Mouse (Mus musculus) gastrocnemius, postnatal 4 days (tissue): ENCODE measurements around the gene Atg9b. TPM values are rescaled to one million over a fixed set of nuclear protein-coding genes. Genes with fewer than 3 reads are reported as not detected.

Source experiments
- DNase-seq, 2 experiments: peaks; one replicate each; pipeline ENCODE4 v3.0.0; 2021 to 2022; ENCODE audit warnings: low spot score in 2 of 2, mixed read lengths in 2 of 2
- total RNA-seq, 2 experiments: library from RNA; stranded (reverse); gene quantifications; 2 replicates each; pipeline ENCODE4 v1.2.3; 2021

The Atg9b gene
- total RNA-seq, 2 experiments from 2014 or later = 0.67 to 0.86 TPM

DNA sequence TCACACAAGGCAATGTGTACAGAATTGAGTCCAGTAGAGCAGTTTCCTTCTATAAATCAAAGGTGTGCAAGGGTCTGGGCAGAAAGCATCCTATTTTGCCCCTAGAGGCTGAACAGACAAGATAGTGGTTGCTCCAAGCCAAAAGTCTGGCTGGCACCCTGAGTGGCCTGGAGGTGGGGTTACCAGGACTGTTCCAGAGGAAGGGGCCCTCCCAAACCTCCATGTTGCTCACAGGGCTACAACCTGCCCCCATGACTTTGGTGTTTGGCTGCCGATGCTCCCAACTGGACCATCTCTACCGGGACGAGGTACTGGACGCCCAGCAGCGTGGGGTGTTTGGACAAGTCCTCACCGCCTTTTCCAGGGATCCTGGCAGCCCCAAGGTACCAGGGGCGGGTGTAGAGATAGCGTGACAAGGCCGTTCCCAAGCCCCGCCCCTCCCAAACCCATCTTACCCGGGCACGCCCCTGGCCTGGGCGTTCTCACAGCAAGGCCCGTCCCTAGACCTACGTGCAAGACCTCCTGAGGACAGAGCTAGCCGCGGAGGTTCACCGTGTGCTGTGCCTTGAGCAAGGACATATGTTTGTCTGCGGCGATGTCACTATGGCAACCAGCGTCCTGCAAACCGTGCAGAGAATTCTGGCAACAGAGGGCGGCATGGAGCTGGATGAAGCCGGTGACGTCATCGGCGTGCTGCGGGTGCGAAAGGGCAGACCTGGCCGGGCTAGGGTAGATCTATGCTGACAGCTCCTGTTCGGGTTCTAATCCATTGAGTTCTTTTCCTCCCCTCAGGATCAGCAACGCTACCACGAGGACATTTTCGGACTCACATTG is 8.7 kb downstream of the Atg9b start:
- DNase-seq = peak; percentile 64 to 83

DNA sequence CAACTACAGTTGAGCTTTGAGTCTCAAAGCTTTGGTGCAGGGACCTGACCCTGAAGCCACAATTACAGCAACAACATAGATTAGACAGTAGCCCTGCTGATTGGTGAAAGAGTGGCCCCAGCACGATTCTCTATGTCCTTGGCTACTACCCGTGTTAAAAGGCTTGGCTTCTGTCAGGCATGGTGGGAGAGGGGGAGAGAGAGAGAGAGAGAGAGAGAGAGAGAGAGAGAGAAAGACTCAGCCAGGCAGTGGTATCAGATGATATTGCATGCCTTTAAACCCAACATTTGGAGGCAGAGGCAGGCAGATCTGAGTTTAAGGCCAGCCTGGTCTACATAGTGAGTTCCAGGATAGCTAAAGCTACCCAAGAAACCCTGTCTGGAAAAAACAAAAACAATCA is 10.0 kb downstream of the Atg9b start:
- no peak for DNase-seq

DNA sequence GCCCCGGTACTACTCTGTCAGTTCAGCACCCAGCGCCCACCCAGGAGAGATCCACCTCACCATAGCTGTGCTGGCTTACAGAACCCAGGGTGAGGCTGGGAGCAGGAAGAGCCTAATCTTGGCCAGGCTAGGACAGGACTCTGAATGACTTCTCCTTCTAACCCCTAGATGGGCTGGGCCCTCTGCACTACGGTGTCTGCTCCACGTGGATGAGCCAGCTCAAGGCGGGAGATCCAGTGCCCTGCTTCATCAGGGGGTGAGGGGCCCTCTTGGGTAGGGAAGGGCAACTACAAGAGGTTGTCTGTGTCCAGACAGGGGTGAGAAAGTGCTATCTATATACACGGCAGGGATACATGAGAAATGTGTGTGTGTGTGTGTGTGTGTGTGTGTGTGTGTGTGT is 10.5 kb downstream of the Atg9b start:
- DNase-seq = no peak

DNA sequence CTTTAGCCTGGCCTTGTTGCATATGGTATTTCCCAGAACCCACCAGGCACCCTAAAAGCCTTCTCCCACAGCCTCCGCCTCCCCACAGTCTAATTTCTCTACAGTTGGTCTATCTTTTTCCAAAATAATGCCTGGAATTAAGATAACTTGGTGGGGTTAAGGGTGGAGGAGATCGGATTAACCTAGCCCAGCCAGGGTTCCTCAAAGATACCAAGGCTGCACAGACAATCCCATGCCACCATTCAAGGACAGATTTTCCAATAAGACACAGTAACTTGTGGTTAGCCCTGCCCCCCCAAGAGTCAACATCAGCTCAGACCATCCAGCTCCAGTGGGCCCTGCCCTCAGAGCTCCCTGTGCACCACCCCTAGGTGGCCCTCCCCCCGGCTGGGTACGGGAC is 11.4 kb downstream of the Atg9b start:
- no peak for DNase-seq

DNA sequence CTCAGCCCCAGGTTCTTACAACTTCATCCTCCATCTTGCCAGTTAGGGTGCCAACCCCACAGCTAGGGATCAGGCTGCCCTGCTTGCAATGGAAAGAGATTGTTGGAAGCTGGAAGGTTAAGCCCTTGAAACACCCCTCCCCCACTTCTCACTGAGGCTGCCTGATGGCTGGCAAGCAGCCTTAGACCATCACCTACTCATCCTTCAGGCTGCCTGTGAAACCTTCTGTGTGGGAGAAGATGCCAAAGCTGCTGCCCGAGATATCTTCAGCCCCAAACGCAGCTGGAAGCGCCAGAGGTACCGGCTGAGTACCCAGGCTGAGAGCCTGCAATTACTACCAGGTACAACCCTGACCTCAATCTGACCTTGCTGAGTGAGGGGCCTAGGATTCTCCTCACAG is 12.4 kb downstream of the Atg9b start:
- DNase-seq = no peak

DNA sequence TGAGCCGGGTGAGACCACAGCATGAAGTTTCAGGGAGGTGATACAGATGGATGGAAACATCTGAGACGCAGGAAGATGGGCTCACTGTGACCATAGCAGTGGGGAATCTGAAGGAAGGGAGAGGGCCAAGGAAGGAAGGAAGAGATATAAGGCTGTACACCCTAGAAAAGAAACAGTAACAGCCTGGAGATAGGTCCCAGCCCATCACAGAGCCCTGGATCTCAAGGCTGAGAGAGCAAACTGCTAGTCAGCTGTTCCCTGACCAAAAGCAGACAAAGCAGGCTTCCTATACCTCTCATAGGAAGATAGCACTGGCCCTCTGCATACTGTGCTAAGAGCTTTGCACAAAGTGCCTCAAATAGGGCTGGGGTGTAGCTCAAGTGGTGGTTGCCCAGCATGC is 13.2 kb downstream of the Atg9b start:
- DNase-seq = no peak

DNA sequence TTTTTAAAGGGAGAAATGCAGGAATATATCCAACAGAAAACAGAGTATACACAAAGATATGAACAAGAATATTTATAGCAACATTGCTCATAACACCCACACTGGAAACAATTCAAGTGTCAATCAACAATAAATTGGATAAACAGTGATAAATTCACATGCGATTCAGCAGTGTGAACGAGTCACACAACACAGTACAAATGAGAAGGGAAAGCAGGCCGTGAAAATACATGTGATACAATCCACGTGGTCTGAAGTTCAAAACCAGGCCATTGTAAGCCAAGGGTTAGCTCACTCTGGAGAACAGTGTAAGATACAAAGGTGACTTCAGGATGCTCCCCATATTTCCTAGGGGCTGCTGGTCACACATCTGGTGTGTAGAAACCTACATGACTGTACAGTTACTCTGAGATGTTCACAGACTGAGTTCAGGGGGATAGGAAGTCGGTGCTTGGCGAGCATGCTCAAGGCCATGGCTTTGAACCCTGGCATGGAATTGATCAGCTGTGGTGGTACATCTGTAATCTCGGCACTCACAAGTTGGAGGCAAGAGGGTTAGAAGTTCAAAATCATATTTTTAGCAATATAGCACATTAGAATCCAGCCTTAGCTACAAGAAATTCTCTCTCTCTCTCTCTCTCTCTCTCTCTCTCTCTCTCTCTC is 17.1 kb downstream of the Atg9b start:
- no peak for DNase-seq

DNA sequence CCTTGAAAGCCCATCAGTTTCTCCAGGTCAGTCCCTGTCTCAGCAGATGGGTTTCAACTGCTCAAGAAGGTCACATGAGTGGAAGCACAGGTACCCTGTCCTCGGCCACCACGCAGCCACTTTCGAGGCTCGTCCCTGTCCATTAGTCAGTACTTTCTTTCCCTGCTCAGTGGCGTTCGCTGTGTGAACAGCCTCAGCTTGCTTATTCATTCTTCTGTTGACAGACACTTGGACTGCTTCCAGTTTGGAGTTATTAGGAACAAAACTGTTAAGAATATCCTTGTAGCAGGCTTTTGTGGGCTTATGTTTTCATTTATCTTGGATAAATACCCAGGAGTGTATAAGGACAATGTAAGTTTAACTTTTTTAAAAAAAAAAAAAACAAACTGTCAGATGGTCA is 17.7 kb downstream of the Atg9b start:
- no peak for DNase-seq

DNA sequence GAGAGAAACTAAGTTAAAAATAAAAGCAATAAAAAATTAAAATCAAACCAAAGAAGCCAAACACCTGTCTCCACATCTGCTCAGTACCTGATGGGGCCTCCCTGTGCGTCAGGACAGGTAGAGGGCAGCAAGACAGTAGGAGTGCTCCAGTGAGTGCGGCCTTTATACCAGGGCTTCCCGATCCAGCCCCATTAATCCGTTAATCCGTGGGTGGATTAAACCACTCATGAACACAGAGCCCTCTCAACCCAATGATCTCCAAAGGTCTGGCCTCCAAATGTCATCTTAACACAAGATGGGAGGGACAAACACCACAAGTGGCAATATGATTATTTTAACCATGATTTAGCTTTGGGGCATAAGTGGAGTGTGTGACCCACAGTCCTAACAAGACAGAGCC is 18.1 kb downstream of the Atg9b start:
- DNase-seq = no peak

DNA sequence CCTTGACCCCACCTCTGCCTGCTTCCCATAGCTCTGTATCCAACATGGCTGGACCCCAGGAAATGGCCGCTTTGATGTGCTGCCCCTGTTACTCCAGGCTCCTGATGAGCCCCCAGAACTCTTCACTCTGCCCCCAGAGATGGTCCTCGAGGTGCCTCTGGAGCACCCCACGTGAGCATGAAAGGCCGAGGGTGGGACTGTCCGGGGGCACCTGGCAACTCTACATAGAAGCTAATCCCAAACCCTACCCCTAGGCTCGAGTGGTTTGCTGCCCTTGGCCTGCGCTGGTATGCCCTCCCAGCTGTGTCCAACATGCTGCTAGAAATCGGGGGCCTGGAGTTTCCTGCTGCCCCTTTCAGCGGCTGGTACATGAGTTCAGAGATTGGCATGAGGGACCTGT is 22.2 kb downstream of the Atg9b start:
- DNase-seq = no peak

DNA sequence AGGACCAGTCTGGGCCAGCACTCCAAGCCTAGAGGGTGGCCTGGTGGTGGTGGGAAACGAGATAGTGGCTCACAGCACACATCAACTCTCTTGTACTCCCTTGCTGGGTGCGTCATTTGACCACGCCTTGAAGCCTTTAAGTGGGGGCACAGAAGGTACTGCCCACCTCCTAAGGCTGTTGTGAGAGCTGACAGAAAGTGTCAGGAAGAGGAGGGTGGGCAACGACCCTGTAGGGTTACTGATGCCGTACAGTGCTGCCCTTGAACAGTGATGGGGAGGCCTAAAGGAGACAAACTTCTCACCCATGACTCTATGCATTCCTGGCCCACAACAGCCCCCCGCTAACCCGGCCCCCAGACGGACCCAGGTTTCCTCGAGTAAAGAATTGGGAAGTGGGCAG is 25.5 kb downstream of the Atg9b start:
- no peak for DNase-seq

DNA sequence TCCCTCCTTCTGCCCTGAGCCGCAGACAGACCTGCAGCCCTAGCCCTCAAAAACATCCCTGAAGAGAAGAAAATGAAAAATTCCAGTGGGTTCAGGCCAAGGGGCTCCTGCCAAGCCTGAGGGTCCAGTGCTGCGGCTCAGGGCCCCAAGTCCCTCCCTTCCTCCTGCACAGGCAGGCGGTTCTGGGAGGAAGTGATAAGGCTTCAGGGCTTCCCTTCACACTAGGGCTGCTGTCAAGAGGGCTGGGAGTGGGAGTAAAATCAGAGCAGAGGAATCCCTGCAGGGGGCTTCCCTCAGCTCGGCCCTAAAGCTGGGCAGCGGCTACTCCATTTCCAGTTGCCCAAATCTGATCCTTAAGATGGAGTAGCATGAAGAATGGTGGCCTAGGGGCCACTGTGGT is 26.4 kb downstream of the Atg9b start:
- DNase-seq = no peak

DNA sequence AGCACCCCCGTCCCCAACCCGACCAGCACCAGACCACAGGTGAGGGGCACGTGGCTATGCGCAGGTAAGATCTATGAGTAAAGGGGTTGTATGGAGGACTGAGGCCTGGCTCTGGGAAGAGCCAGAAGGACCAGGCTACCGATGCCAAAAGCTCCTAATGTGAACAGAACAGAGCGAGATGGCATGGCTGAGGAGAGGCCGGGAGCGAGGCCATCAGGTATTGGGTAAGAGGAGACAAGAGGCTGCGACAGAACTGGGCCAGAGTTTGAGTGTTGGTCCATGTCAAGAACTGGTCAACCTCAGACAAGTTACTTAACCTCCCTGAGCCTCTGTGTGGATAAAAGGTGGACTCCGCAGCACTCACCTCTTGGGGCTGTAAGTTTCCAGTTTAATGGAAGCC is 27.0 kb downstream of the Atg9b start:
- no peak for DNase-seq

DNA sequence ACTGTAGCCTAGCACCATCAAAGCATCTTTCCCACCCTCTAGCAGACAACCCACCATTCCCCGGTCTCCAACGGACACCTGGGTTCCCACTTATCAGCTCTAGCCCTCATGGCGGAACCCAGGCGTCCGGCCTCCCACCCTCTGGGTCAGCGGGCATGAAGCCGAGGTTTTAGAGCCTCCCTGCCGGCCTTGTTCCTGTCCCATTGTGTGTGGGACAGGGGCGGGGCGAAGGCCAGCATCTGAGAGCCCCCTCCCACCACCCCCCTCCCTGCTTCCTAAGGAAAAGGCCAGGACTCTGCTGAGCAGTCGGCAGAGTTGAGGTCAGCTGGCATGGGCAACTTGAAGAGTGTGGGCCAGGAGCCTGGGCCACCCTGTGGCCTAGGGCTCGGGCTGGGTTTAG is 27.4 kb downstream of the Atg9b start, which contains the start of gene Nos3:
Gene Nos3, plus strand, starts transcription at position 303 of the 400 bp plus-strand sequence.
- no peak for DNase-seq

DNA sequence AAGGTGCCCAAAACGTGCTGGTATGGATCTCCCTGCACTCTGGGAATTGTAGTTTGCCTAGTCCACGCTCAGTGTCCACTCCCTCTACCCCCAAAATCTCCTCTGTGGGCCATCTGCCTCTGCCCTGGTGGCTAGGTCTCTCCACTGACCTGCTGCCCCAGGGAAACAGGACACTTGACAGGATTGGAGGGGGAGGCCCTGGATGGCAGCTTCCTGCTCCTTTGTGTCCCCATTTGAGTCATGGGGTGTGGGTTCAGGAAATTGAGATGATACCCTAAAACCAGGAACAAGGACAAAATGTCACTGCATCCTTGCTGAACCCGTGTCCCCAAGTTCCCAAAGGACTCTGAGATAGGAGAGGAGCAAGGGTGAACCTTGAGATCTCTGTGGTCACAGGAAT is 27.9 kb downstream of the Atg9b start:
- no peak for DNase-seq

DNA sequence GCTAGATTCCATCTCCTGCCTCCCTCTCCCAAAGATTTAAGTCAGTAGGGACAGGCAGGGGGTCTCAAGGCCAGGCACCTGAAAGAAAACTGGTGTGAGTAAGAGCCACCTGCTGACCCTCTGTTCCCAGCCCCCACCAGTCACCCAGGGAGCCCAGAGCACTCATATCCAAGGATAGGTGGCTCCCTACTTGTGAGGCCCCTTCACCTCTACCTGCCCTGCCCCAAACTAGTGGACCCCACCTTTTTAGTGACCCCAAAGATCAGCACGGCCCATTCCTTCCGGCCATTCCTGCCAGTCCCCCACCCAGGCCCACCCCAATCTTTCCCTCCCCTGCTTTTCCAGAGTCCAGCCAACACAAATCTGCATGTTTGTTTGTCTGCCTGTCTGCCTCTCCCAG is 28.5 kb downstream of the Atg9b start:
- DNase-seq = no peak

DNA sequence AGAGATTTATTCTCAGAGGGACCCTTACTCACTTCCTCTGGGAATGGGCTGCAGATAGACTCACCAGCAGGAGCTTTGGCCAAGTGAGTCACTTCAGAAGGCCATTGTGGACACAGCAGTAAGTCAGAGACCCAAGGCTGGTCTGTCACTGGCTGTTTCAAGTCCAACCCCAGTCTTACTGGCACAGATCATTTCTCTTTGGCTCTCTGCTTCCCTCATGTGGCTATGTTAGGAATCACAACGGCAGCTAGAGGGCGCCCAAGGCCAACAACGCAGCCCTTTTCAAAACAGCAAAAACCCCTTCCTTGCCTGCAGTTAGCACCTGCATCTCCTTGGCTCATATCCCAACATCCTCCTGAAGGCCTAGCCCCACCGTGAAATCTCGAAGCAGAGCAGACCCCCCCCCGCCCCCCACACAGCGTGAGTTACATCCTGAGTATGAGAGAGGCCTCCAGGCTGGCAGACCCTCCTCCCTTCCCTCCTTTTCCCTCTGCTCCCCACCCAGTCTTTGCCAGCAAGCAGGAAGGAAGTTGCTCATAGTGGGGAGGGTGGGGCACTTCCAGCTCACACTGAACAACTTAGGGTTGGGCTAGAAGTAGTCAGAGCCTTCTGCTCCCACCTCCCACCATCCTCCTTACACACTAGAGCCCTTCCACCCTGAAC is 31.0 kb downstream of the Atg9b start:
- peak; percentile 69 to 72 for DNase-seq

DNA sequence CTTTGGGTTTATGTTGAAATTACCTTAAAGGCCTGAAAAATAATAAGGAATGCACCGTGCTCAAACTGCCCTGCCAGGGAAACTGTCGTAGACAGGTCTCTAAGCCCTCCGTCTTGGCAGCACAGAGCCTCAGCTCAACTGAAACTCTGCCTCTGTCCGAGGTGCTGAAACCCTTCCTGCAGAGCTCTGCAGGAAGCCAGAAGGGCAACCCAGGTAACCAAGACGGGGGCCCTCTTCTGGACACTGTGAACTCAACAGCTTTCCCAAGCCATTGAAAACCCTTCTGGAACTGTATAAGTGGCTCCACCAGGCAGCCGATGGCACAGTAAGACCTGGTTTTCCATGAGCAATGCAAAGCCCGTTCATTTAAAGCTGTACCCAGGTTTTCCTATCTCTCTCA is 34.5 kb downstream of the Atg9b start:
- DNase-seq = peak in 1 of 2 experiments; percentile 83

DNA sequence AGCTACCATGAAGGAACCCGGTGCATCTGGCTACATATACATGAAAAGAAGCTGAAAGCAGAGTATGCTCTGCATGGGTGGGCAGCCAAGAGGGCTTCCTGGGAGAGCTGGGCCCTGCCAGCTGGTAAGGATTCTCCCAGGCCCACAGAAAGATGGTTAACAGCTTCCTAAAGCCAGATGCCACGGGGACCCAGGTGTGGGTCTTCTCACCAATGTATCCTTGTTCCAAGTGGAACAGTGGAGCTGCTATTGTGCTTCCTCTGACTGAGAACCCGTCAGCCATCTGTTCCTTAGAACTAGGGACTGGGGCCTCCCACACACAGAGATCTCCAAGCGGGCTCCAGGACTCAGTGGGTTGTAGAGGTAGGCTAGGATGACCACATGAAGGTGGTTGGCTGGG is 35.2 kb downstream of the Atg9b start:
- DNase-seq = no peak

DNA sequence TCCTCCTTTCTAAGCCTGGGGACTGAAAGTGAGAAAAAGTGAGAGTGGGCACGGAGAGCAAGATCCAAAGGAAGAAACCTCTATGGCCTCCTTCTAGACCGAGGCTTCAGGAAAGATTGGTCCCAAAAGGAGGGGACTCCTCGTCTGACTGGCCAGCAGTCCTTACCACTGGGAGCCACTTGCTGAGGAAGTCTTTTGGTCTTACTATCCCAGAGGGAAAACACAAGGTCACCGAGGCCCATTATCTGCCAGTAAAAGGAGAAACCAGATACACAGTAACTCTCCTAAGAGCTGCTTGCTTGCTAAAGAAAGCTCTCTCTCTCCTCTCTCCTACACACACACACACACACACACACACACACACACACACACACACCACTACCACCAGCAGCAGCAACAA is 38.6 kb downstream of the Atg9b start:
- DNase-seq = no peak

DNA sequence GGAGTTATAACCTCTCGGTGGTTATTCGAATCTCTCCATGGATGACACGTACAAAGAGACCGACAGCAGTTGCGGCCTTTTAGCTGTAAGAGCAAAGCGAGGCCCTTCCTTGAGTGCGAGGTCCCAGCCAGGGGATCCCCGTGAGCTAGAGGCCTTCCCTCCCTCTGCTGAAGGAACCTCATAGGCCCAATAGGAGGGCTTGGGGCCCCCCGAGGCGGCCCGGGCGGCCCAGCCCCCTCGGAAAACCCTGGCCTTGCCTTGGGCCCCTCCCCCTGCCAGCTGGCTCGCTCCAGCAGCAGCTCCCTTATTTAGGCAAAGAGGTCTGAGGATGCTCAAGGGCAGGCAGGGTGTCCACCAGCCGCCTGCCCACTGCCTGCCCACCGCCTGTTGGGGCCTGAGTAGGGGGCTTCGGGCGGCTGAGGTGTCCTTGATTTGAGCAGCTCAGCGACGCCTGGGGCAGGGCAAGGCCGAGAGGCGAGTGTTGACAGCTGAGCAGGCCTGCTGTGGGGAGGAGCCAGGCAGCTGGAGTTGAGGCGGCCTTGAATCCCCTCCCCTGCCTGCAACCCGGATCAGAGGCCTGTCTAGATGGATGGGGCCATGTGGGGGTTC is 39.6 kb downstream of the Atg9b start:
- peak in 1 of 2 experiments; percentile 59 for DNase-seq

DNA sequence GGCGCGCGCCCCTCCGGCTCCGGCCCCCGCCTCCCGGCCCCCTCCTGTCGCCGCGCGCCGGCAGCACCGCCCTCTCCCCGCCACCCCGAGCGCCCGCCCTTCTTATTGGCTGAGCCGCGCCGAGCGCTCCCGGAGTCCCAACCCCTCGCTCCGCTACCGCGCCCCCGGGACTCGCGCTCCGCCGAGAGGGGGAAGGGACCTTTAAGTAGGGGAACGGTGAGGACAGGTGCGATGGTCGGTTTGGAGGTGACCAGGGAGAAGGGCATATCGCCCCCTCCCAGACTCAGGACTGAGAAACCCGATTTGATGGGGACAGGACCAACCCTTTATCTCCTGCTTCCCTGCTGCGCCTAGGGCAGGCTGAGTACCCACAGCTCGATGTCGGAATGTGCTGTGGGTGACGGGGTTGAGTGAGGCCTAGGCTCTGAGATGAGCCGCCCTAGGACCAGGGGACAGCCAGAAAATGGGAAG is 40.2 kb downstream of the Atg9b start:
- DNase-seq = peak; percentile 81 to 82
